Mouse (Mus musculus) heart, embryonic 11.5 days (tissue): ENCODE data around the gene Riok2. TPM values are rescaled to one million over a fixed set of nuclear protein-coding genes. Genes with fewer than 3 reads are reported as not detected.
A peak's percentile ranks its signal among the peaks of the same experiment; 100 is the strongest.

Experiments used
- ATAC-seq: fragments of 200-750 bp; cut with Nextera tagmentation; replicated peaks from 2 replicates; pipeline ENCODE4 v1.8.0; 2017; ENCODE audit warnings: moderate library complexity; ENCODE audit not compliant: insufficient number of reproducible peaks, low FRiP score, low TSS enrichment
- H3K27ac ChIP-seq: fragments of 300-500 bp; sonication (generic); 2 replicates; pipeline ENCODE4 v1.5.1; 2014; ENCODE audit warnings: mild to moderate bottlenecking, low read depth, low read length
- H3K27me3 ChIP-seq: fragments of 300-500 bp; sonication (generic); 2 replicates; pipeline ENCODE4 v1.6.1; 2014; ENCODE audit warnings: mild to moderate bottlenecking, low read length, mixed read lengths; ENCODE audit not compliant: control insufficient read depth, insufficient read depth
- H3K36me3 ChIP-seq: fragments of 300-500 bp; sonication (generic); 2 replicates; pipeline ENCODE4 v1.6.1; 2014; ENCODE audit warnings: mild to moderate bottlenecking, low read length, moderate library complexity, mixed read lengths; ENCODE audit not compliant: control insufficient read depth, insufficient read depth
- H3K4me1 ChIP-seq: fragments of 300-500 bp; sonication (generic); 2 replicates; pipeline ENCODE4 v1.6.1; 2014; ENCODE audit warnings: low read length; ENCODE audit not compliant: control insufficient read depth, insufficient read depth
- H3K4me2 ChIP-seq: fragments of 300-500 bp; sonication (generic); 2 replicates; pipeline ENCODE4 v1.6.1; 2014; ENCODE audit warnings: mild to moderate bottlenecking, moderate library complexity
- H3K4me3 ChIP-seq: fragments of 300-500 bp; sonication (generic); 2 replicates; pipeline ENCODE4 v1.5.1; 2014; ENCODE audit warnings: low read depth, low read length
- H3K9ac ChIP-seq: fragments of 300-500 bp; sonication (generic); 2 replicates; pipeline ENCODE4 v1.6.1; 2014; ENCODE audit warnings: mild to moderate bottlenecking, low read depth, low read length, moderate library complexity
- H3K9me3 ChIP-seq: fragments of 300-500 bp; sonication (generic); replicated peaks from 2 replicates; pipeline ENCODE4 v1.6.1; 2016; ENCODE audit warnings: low read length; ENCODE audit not compliant: control insufficient read depth
- WGBS: fragments of 180-500 bp; shearing (Covaris S2); extraction: QIAGEN DNeasy Blood & Tissue Kit; methylation state at CpG from one replicate; pipeline ENCODE4 v1.1.7; 2014; ENCODE audit not compliant: insufficient replicate concordance; 5-methylcytosine and 5-hydroxymethylcytosine counted together
- polyA plus RNA-seq: library from polyadenylated mRNA; unstranded; fragments of >200 nt; fragmentation: Nextera tagmentation; extraction: Ambion mirVana; gene quantifications from 2 replicates; pipeline ENCODE4 v1.2.1, GENCODE M21; 2014

Gene Riok2
- polyA plus RNA-seq, 1 experiment from 2014 or later = 25.3 TPM

DNA sequence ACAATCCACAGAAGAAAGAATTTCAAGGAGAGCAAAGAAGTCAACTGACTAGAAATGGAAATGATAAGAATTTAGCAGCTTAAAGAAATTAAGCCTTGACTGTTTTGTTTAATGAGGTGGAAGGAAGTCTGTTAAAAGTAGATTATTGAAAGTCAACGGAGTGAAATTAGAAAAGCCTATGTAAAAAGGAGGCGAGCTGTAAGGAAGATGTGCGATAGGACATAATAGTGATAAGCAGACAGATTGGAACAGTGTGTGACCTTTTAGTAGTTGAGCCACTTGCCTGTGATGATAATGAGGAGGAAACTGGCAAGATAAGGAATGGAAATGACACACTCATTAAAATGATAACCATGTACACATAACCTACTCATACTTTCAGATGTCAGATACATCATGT, 10.4 kb downstream of the Riok2 start:
- H3K27ac ChIP-seq = no peak overlapping the region
- H3K36me3 ChIP-seq = peaks cover 28% of the 10 kb centered on the region
- WGBS = 88% methylated on average over 3 of the region's 3 CpGs
- no peak overlapping the region for H3K9ac ChIP-seq
- H3K4me3 ChIP-seq = no peak overlapping the region
- no peaks in the 10 kb centered on the region for H3K9me3 ChIP-seq
- no peaks in the 10 kb centered on the region for H3K27me3 ChIP-seq
- no peak for ATAC-seq
- no peaks in the 10 kb centered on the region for H3K4me1 ChIP-seq
- H3K4me2 ChIP-seq = no peak overlapping the region

GRCm38 (mm10) chr17:17386117-17386516, 12.0 kb downstream of the Riok2 start:
- Histone ChIP-seq H3K27ac (no peak overlapping the region), H3K27me3 (no peaks in the 10 kb centered on the region), H3K4me2 (no peak overlapping the region), H3K4me3 (no peak overlapping the region), H3K36me3 (peaks cover 32% of the 10 kb centered on the region), H3K4me1 (no peaks in the 10 kb centered on the region), H3K9me3 (no peaks in the 10 kb centered on the region), H3K9ac (no peak overlapping the region)
- ATAC-seq = no peak
- WGBS = 94% methylated on average over 2 of the region's 2 CpGs

GRCm38 (mm10) chr17:17391823-17392222, 17.7 kb downstream of the Riok2 start:
- H3K4me3 ChIP-seq = no peak overlapping the region
- ATAC-seq = no peak
- H3K4me2 ChIP-seq = no peak overlapping the region
- no peaks in the 10 kb centered on the region for H3K4me1 ChIP-seq
- H3K36me3 ChIP-seq = peaks cover 16% of the 10 kb centered on the region
- WGBS = 94% methylated on average over 4 of the region's 4 CpGs
- no peak overlapping the region for H3K27ac ChIP-seq
- H3K9ac ChIP-seq = no peak overlapping the region
- no peaks in the 10 kb centered on the region for H3K27me3 ChIP-seq
- H3K9me3 ChIP-seq = no peaks in the 10 kb centered on the region

GRCm38 (mm10) chr17:17392863-17393262, 18.8 kb downstream of the Riok2 start:
- Histone ChIP-seq H3K4me3 (no peak overlapping the region), H3K36me3 (peaks cover 11% of the 10 kb centered on the region), H3K9me3 (no peaks in the 10 kb centered on the region), H3K9ac (no peak overlapping the region), H3K4me2 (no peak overlapping the region), H3K27me3 (no peaks in the 10 kb centered on the region), H3K4me1 (no peaks in the 10 kb centered on the region), H3K27ac (no peak overlapping the region)
- WGBS = 63% methylated on average over 7 of the region's 7 CpGs
- ATAC-seq = no peak

DNA sequence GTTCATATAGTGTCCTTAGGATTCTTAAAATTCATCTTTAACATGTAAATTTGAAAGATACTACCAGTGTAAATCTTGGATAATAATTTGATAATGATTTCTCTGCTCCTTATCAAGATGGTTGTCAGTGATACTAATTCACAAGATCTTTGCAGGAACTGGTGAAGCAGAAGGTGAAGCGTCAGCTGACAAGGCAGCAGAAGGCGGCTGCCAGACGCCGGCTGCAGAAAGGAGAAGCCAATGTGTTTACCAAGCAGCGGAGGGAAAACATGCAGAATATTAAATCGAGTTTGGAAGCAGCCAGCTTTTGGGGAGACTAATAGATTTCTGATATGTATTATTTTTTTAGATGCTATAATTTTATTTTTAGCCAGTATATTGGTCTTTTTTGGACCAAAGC, 19.2 kb downstream of the Riok2 start:
- no peaks in the 10 kb centered on the region for H3K9me3 ChIP-seq
- no peak overlapping the region for H3K27ac ChIP-seq
- no peak overlapping the region for H3K9ac ChIP-seq
- H3K4me3 ChIP-seq = no peak overlapping the region
- H3K27me3 ChIP-seq = no peaks in the 10 kb centered on the region
- no peaks in the 10 kb centered on the region for H3K4me1 ChIP-seq
- H3K4me2 ChIP-seq = no peak overlapping the region
- H3K36me3 ChIP-seq = peaks cover 11% of the 10 kb centered on the region
- WGBS = 91% methylated on average over 6 of the region's 6 CpGs
- no peak for ATAC-seq

- 37% methylated on average over 4 of the region's 4 CpGs for WGBS
These were observed 20.2 kb downstream of the Riok2 start for GRCm38 (mm10) chr17:17394336-17394735.

GRCm38 (mm10) chr17:17396869-17397268, 22.8 kb downstream of the Riok2 start:
- 65% methylated on average over 1 of the region's 1 CpGs for WGBS
- no peaks in the 10 kb centered on the region for H3K4me1 ChIP-seq

More at GRCm38 (mm10) chr17:17394336-17394735, 20.2 kb downstream of the Riok2 start:
- 0 out of 2 replicates have a peak, but pooled peaks have one; percentile 22 for ATAC-seq
- Histone ChIP-seq H3K4me2 (no peak overlapping the region), H3K4me3 (no peak overlapping the region), H3K27me3 (no peaks in the 10 kb centered on the region), H3K9ac (no peak overlapping the region), H3K27ac (no peak overlapping the region), H3K9me3 (no peaks in the 10 kb centered on the region), H3K4me1 (no peaks in the 10 kb centered on the region), H3K36me3 (peaks cover 5% of the 10 kb centered on the region)

GRCm38 (mm10) chr17:17398664-17399063, 24.6 kb downstream of the Riok2 start:
- Histone ChIP-seq H3K4me1 (peaks cover 6% of the 10 kb centered on the region; the same call in 1 of the 2 replicates), H3K4me3 (no peak overlapping the region), H3K9ac (no peak overlapping the region), H3K27ac (no peak overlapping the region), H3K4me2 (no peak overlapping the region), H3K9me3 (no peaks in the 10 kb centered on the region), H3K36me3 (no peaks in the 10 kb centered on the region; the same call in 1 of the 2 replicates), H3K27me3 (no peaks in the 10 kb centered on the region)
- WGBS = 69% methylated on average over 2 of the region's 2 CpGs
- no peak for ATAC-seq

More at GRCm38 (mm10) chr17:17396869-17397268, 22.8 kb downstream of the Riok2 start:
- H3K27me3 ChIP-seq = no peaks in the 10 kb centered on the region
- H3K9me3 ChIP-seq = no peaks in the 10 kb centered on the region
- no peak overlapping the region for H3K9ac ChIP-seq
- no peak overlapping the region for H3K27ac ChIP-seq
- ATAC-seq = no peak
- no peak overlapping the region for H3K4me2 ChIP-seq
- no peak overlapping the region for H3K4me3 ChIP-seq
- no peaks in the 10 kb centered on the region; the same call in 1 of the 2 replicates for H3K36me3 ChIP-seq

- no peaks in the 10 kb centered on the region for H3K9me3 ChIP-seq
- WGBS = 27% methylated on average over 6 of the region's 6 CpGs
- H3K4me1 ChIP-seq = peaks cover 6% of the 10 kb centered on the region; the same call in 1 of the 2 replicates
- no peaks in the 10 kb centered on the region for H3K27me3 ChIP-seq
- peak within 1 kb of the TSS; percentile 10 for H3K4me3 ChIP-seq
- H3K36me3 ChIP-seq = no peaks in the 10 kb centered on the region
- peak within 1 kb of the TSS; percentile 49 for H3K4me2 ChIP-seq
- H3K27ac ChIP-seq = no peak within 1 kb of the TSS
- ATAC-seq = peak; percentile 78
- no peak within 1 kb of the TSS for H3K9ac ChIP-seq
These were observed 28.3 kb downstream of the Riok2 start, which contains the start of gene Lix1 for GRCm38 (mm10) chr17:17402222-17403004. Gene Lix1, plus strand, starts transcription at chr17:17402672.
